Mouse (Mus musculus) midbrain, embryonic 15.5 days (tissue): Measurements from ENCODE around the gene Prdm16. TPM values are rescaled to one million over a fixed set of nuclear protein-coding genes. Genes with fewer than 3 reads are reported as not detected.

ENCODE experiments used
- ATAC-seq: fragments of 200-750 bp; cut with Nextera tagmentation; replicated peaks from 2 replicates; pipeline ENCODE4 v1.8.0; 2017; ENCODE audit warnings: moderate TSS enrichment
- H3K27ac ChIP-seq: fragments of 300-500 bp; sonication (generic); 2 replicates; pipeline ENCODE4 v1.5.1; 2015; ENCODE audit warnings: mild to moderate bottlenecking, inconsistent platforms
- H3K27me3 ChIP-seq: fragments of 300-500 bp; sonication (generic); replicated peaks from 2 replicates; pipeline ENCODE4 v1.6.1; 2015; ENCODE audit warnings: inconsistent platforms
- H3K36me3 ChIP-seq: fragments of 300-500 bp; sonication (generic); replicated peaks from 2 replicates; pipeline ENCODE4 v1.6.1; 2015; ENCODE audit warnings: inconsistent platforms
- H3K4me1 ChIP-seq: fragments of 300-500 bp; sonication (generic); 2 replicates; pipeline ENCODE4 v1.6.1; 2015; ENCODE audit warnings: inconsistent platforms
- H3K4me2 ChIP-seq: fragments of 300-500 bp; sonication (generic); 2 replicates; pipeline ENCODE4 v1.6.1; 2015; ENCODE audit warnings: inconsistent platforms, mild to moderate bottlenecking, moderate library complexity
- H3K4me3 ChIP-seq: fragments of 300-500 bp; sonication (generic); 2 replicates; pipeline ENCODE4 v1.5.1; 2015; ENCODE audit warnings: mild to moderate bottlenecking, inconsistent platforms
- H3K9ac ChIP-seq: fragments of 300-500 bp; sonication (generic); 2 replicates; pipeline ENCODE4 v1.6.1; 2015; ENCODE audit warnings: mild to moderate bottlenecking, inconsistent platforms
- H3K9me3 ChIP-seq: fragments of 300-500 bp; sonication (generic); 2 replicates; pipeline ENCODE4 v1.6.1; 2016; ENCODE audit warnings: inconsistent platforms
- WGBS: fragments of 180-500 bp; shearing (Covaris S2); methylation state at CpG from one replicate; pipeline ENCODE4 v1.1.7; 2015; ENCODE audit warnings: mixed read lengths; 5-methylcytosine and 5-hydroxymethylcytosine counted together
- polyA plus RNA-seq: library from polyadenylated mRNA; unstranded; fragments of >200 nt; fragmentation: Nextera tagmentation; extraction: Ambion mirVana; gene quantifications from 2 replicates; pipeline ENCODE4 v1.2.1, GENCODE M21; 2015

Gene Prdm16
- polyA plus RNA-seq, 1 experiment from 2014 or later = 11.5 TPM

DNA sequence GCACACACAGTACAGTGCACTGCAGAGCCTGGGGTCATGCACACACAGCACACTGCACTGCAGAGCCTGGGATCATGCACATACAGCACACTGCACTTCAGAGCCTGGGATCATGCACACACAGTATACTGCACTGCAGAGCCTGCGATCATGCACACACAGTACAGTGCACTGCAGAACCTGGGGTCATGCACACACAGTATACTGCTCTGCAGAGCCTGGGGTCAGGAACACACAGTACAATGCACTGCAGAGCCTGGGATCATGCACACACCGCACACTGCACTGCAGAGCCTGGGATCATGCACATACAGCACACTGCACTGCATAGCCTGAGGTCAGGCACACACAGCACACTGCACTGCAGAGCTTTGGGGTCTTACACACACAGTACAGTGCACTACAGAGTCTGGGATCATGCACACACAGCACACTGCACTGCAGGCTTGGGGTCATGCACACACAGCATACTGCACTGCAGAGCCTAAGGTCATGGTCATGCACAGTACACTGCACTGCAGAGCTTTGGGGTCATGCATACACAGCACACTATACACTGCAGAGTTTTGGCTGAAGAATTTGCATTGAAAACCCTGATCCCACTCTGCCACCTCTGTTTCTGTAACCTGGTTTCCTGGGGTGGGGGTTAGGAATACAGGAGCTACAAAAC lies 324.4 kb downstream of the Prdm16 start:
- no peaks in the 10 kb centered on the region for H3K4me1 ChIP-seq
- H3K4me2 ChIP-seq = no peak overlapping the region
- H3K4me3 ChIP-seq = no peak overlapping the region
- H3K27me3 ChIP-seq = no peaks in the 10 kb centered on the region
- no peak overlapping the region for H3K9ac ChIP-seq
- no peaks in the 10 kb centered on the region for H3K9me3 ChIP-seq
- H3K36me3 ChIP-seq = no peaks in the 10 kb centered on the region
- peak overlapping the region; percentile 40; the same call in 1 of the 2 replicates for H3K27ac ChIP-seq
- ATAC-seq = 0 out of 2 replicates have a peak, but pooled peaks have one; percentile 33
- WGBS = 73% methylated on average over 2 of the region's 2 CpGs

DNA sequence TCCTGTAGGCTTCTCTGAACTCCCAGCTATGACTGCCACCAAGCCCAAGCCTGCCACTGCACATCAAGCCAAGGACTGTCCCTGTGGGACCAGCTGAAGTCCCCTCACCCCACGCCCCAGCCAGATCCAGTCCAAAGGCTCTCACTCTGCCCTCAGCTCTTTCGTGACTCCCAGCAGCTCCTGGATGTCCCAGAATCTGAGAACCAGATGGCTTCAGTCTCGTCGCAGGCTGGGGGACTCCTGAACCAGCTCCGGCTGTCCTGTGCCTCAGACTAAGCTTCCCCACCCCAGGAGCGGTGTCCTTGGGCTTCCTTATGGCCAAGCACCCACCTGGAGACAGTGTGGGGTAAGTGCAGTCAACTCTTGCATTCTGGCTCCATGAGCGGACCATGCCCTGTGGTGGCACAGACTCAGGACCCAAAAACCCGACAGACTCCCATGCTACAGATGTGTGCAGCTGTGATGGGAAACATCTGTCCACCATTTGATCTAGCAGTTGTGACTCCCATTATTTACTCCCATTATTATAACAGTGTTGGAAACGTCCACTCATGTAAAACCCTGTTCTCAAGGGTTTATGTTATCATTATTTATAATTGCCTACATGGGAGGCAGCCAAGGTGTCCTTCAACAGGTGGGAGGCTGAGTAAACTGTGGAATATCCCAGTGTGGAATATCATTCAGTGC lies 326.0 kb downstream of the Prdm16 start:
- no peaks in the 10 kb centered on the region for H3K36me3 ChIP-seq
- no peaks in the 10 kb centered on the region for H3K9me3 ChIP-seq
- no peaks in the 10 kb centered on the region for H3K27me3 ChIP-seq
- WGBS = 78% methylated on average over 9 of the region's 9 CpGs
- no peak overlapping the region for H3K9ac ChIP-seq
- H3K27ac ChIP-seq = no peak overlapping the region
- ATAC-seq = no peak
- H3K4me1 ChIP-seq = no peaks in the 10 kb centered on the region
- H3K4me2 ChIP-seq = no peak overlapping the region
- no peak overlapping the region for H3K4me3 ChIP-seq

DNA sequence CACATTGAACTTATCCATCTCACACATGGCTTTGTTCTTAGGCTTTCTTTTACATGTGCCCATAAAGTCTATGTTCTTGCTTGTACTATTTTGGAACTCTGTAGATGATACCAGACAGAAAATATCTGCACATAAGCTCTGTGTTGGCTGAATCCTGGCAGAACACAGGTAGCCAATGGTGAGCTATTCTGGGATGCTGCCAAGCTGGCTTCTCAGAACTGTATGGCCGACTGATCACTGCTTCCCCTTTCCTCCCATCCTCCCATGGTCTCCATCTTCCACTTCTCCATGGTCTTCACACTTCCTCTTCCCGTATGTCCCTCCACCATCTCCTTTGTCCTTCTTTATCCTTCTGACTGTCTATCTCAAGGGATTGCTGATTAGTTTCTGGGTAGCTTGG lies 327.5 kb downstream of the Prdm16 start:
- Histone ChIP-seq H3K9me3 (no peaks in the 10 kb centered on the region), H3K27me3 (no peaks in the 10 kb centered on the region), H3K9ac (no peak overlapping the region), H3K36me3 (no peaks in the 10 kb centered on the region), H3K4me2 (no peak overlapping the region), H3K4me3 (no peak overlapping the region), H3K4me1 (no peaks in the 10 kb centered on the region), H3K27ac (no peak overlapping the region)
- WGBS = 77% methylated on average over 2 of the region's 2 CpGs
- no peak for ATAC-seq

DNA sequence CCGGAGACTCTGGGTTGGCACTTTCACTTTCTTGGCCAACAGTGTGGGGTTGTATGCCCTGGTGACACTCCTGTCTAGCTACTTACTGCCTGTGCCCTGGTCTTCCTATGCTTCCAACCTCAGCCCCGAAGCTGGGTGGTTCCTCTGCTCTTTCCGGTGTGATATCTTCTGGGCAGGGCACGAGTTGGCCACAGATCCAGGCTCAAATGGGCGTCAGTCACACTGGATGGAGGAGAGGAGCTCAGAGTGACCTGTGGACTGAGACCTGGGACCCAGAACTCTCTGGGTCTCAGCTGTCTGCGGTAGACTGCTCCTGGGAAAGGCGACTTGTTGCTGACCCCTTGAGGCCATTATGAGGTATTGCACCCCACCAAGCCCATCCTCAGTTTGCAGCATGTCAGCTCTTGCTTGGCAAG lies 335.2 kb downstream of the Prdm16 start, which contains the start of gene Arhgef16:
TSS of gene Arhgef16 (minus strand) at position 211 of the 416 bp plus-strand sequence.
- Histone ChIP-seq H3K27me3 (peaks cover 28% of the 10 kb centered on the region), H3K27ac (no peak within 1 kb of the TSS), H3K4me2 (no peak within 1 kb of the TSS), H3K9ac (no peak within 1 kb of the TSS), H3K36me3 (no peaks in the 10 kb centered on the region), H3K4me1 (peaks cover 8% of the 10 kb centered on the region), H3K4me3 (no peak within 1 kb of the TSS), H3K9me3 (no peaks in the 10 kb centered on the region)
- peak; percentile 48; the same call in 1 of the 2 replicates for ATAC-seq
- 25% methylated on average over 7 of the region's 7 CpGs for WGBS

DNA sequence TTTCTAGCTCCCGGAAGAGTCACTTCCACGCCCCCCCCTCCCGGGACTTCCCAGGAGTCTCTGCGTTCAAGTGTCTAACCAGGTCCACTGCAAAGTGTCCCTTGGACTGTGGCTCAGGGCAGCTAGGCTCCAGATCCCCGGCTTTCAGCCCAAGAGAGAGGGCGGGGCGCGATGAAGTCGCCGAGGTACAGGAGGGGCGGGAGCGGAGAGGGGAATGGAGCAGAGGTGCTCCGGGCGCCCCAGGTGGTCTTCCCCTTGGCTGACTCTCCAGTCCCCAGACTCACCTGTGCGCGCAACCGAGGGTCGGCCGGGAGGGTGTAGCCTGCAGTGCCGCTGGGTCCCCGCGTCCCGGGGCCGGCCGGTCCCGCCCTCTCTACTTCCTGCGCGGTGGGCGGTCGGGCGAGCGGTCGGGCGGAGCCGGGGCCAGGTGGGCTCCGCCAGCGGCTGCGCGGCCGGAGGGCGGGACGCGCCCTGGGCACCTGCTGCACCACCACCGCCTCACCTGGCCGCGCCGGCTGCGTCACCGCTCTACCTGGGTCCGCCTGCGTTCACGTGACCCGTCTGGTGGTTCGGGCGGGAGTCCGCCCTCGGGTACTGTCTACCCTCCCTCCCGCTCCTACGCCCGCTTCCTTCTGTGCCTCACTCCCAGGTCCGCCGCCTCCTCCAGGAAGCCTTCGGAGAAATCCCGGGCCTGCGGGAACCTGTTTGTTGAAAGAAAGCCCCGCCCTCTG lies 337.0 kb downstream of the Prdm16 start:
- under 1% methylated on average over 66 of the region's 66 CpGs for WGBS
- Histone ChIP-seq H3K4me2 (peak overlapping the region; percentile 67), H3K9ac (peak overlapping the region; percentile 4; the same call in 1 of the 2 replicates), H3K9me3 (no peaks in the 10 kb centered on the region), H3K36me3 (no peaks in the 10 kb centered on the region), H3K27ac (no peak overlapping the region), H3K4me1 (peaks cover 8% of the 10 kb centered on the region), H3K27me3 (peaks cover 28% of the 10 kb centered on the region), H3K4me3 (peak overlapping the region; percentile 42)
- ATAC-seq = peak; percentile 42; the same call in 1 of the 2 replicates

DNA sequence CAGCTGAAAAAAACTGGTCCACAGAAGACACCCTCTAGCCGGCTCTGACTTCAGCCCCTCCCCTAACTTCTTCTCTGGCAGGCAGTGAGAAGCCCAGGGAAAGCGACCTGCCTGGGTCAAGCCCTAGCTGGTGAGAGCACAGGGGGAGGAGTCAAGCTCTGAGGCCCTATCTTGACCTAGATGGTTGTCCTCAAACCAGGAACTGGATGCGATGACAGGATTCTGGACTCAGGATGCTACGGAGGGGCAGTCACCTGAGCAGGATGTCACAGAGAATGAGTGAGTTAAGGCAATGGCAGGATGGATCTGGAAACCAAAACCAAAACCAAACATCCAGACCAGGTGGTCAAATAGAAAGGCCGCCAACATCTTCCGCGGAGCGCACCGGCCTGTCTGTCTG lies 338.9 kb downstream of the Prdm16 start:
- H3K4me2 ChIP-seq = no peak overlapping the region
- no peak overlapping the region for H3K27ac ChIP-seq
- peaks cover 28% of the 10 kb centered on the region for H3K27me3 ChIP-seq
- WGBS = 42% methylated on average over 9 of the region's 9 CpGs
- peaks cover 8% of the 10 kb centered on the region for H3K4me1 ChIP-seq
- no peak overlapping the region for H3K9ac ChIP-seq
- H3K9me3 ChIP-seq = no peaks in the 10 kb centered on the region
- ATAC-seq = no peak
- H3K36me3 ChIP-seq = no peaks in the 10 kb centered on the region
- no peak overlapping the region for H3K4me3 ChIP-seq

DNA sequence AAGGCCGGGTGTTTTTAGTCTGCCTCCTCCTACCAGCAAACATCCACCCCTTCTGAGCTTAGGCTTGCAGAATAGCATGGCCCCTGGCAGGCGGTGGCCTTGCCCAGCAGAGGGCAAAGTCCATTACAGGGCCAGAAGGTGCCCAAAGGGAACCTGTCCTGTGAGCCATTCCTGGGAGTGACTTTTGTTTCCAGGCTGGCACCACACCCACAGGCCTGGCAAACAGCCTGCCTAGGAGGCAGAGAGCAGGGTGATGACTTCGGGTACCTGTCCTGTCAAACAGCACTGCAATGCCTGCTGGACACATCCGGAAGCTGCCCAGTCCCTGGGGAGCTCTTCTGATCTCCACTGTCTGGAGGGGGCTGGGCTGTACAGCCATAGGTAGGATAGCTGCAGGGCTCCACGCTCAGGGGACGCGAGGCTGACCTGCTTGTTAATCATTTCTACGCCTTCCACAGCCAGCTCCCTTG lies 342.4 kb downstream of the Prdm16 start:
- Histone ChIP-seq H3K36me3 (no peaks in the 10 kb centered on the region), H3K4me1 (no peaks in the 10 kb centered on the region), H3K27ac (no peak overlapping the region), H3K9me3 (no peaks in the 10 kb centered on the region), H3K27me3 (peaks cover 6% of the 10 kb centered on the region), H3K4me3 (no peak overlapping the region), H3K9ac (no peak overlapping the region), H3K4me2 (no peak overlapping the region)
- ATAC-seq = no peak
- WGBS = 58% methylated on average over 8 of the region's 8 CpGs

DNA sequence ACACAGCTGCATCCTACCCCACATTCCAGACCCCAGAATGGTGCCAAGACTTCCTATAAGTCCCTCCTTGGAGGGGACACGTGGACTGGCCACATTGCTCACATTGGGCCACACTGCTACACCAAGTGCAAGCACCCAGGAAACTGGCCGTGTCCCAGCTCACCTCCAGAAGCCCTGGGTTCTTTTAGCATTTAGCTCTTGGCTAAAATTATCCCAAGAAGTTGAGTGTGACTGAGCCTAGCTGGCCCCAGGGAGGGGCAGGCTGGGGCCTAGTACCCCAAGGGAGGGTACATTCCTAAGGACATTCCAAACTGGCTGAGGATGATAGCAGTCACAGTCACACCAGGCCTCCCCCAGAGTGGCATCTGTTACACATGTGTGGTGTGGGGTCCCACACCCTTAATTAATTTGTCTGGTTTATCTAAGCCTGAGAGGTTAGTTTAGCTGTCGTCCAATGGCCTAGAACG lies 342.9 kb downstream of the Prdm16 start:
- Histone ChIP-seq H3K27ac (no peak overlapping the region), H3K9me3 (no peaks in the 10 kb centered on the region), H3K27me3 (peaks cover 1% of the 10 kb centered on the region; the same call in 1 of the 2 replicates), H3K36me3 (no peaks in the 10 kb centered on the region), H3K4me3 (no peak overlapping the region), H3K9ac (no peak overlapping the region), H3K4me2 (no peak overlapping the region), H3K4me1 (no peaks in the 10 kb centered on the region)
- ATAC-seq = no peak
- 57% methylated on average over 4 of the region's 4 CpGs for WGBS

DNA sequence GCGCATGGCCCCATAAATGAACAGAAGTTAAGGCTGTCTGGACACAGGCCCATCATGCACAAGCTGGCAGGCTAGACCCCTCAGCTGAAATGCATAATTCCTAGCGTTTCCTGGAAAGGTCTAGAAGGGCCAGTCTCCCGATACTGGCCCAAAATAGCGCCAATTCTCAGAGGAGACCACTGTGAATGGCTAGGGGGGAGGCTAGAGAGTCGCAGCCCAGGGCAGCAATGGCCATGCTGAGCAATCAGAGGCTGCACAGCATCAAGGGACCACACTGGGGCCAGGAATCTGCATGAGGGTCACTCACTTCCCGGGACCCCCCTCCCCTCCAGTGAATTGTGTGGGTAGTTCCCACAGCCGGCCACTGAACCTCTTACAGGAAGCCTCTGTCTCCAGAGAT lies 353.0 kb downstream of the Prdm16 start:
- no peak overlapping the region for H3K9ac ChIP-seq
- H3K4me3 ChIP-seq = no peak overlapping the region
- H3K27ac ChIP-seq = no peak overlapping the region
- H3K27me3 ChIP-seq = no peaks in the 10 kb centered on the region
- no peak overlapping the region for H3K4me2 ChIP-seq
- H3K36me3 ChIP-seq = no peaks in the 10 kb centered on the region
- no peaks in the 10 kb centered on the region for H3K4me1 ChIP-seq
- no peak for ATAC-seq
- no peaks in the 10 kb centered on the region for H3K9me3 ChIP-seq
- WGBS = 69% methylated on average over 7 of the region's 7 CpGs

DNA sequence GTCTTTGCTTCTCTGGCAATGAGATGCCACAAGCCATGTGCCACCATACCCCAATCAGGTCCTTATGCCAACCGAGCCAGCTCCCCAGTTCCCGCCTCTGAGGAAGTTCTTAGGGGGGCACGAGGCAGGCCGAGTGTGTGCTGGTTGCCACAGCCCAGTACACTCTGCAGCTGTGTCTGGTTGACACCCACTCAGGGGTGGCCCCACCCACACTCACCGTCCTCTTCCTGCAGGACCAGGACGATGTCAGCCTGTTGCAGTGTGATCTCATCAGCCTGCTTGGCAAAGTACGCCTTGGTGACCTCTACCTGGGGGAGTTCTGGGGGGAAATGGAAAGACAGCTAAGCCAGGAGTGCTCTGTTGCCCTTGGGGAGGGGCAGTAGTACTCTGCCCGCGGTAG lies 357.2 kb downstream of the Prdm16 start:
- no peak for ATAC-seq
- no peaks in the 10 kb centered on the region for H3K27me3 ChIP-seq
- H3K4me3 ChIP-seq = no peak overlapping the region
- WGBS = 89% methylated on average over 9 of the region's 9 CpGs
- no peak overlapping the region for H3K27ac ChIP-seq
- H3K4me2 ChIP-seq = no peak overlapping the region
- H3K9me3 ChIP-seq = no peaks in the 10 kb centered on the region
- H3K36me3 ChIP-seq = no peaks in the 10 kb centered on the region
- H3K4me1 ChIP-seq = no peaks in the 10 kb centered on the region
- H3K9ac ChIP-seq = no peak overlapping the region

DNA sequence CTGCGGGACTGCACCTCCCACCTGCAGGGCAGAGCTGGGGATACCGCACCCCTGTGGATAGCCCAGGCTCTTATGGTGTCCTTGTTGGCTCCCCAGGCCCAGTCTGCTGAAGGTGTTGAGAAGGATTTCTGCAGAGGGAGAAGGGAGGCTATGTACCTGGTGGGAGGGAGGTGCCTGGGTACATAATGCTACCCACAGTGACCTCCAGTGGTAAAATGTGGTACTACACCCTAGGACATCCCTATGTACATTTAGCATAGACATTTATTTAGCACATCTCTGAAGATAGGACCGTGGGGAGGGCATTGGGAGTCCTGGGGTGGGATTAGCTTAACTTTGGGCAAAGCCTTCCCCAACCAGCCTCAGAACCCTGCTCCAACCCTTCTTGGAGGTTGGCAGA lies 363.7 kb downstream of the Prdm16 start:
- Histone ChIP-seq H3K4me2 (no peak overlapping the region), H3K27ac (no peak overlapping the region), H3K27me3 (no peaks in the 10 kb centered on the region), H3K9me3 (no peaks in the 10 kb centered on the region), H3K9ac (no peak overlapping the region), H3K4me1 (no peaks in the 10 kb centered on the region), H3K36me3 (no peaks in the 10 kb centered on the region), H3K4me3 (no peak overlapping the region)
- ATAC-seq = no peak
- WGBS = 55% methylated on average over 3 of the region's 3 CpGs

DNA sequence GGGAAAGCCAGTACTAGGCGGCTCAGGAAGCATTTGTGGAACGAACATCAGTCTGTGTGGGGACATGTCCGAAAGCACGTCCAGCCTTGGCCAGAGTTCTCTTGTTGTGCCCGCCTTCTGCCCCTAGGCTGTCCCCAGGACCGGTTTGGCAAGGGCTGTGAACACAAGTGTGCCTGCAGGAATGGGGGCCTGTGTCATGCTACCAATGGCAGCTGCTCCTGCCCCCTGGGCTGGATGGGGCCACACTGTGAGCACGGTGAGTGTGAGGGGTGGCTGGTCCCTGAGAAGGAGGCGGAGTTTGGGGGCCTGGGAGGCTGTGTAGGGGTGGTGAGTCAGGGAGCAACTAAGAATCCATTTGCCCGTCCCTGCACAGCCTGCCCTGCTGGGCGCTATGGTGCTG lies 367.2 kb downstream of the Prdm16 start:
- no peaks in the 10 kb centered on the region for H3K4me1 ChIP-seq
- 62% methylated on average over 10 of the region's 10 CpGs for WGBS

More for the DNA sequence above, 367.2 kb downstream of the Prdm16 start:
- Histone ChIP-seq H3K36me3 (no peaks in the 10 kb centered on the region), H3K9ac (no peak overlapping the region), H3K4me3 (no peak overlapping the region), H3K27ac (no peak overlapping the region), H3K27me3 (no peaks in the 10 kb centered on the region), H3K9me3 (no peaks in the 10 kb centered on the region), H3K4me2 (no peak overlapping the region)
- no peak for ATAC-seq
